Mouse (Mus musculus): ENCODE measurements around the gene Plod3. TPM values are rescaled to one million over a fixed set of nuclear protein-coding genes. Genes with fewer than 3 reads are reported as not detected.

Gene Plod3
- polyA plus RNA-seq, 1 experiment, result 1.8 TPM

GRCm38 (mm10) chr5:136989801-136990200 is 3.0 kb downstream of the Plod3 start:
- H3K9me3 ChIP-seq (ENCODE audit: control insufficient read depth, low read length), result no peaks in the 10 kb centered on the region
- H3K36me3 ChIP-seq (ENCODE audit: control insufficient read depth), result peaks cover 62% of the 10 kb centered on the region
- H3K27me3 ChIP-seq (ENCODE audit: control insufficient read depth), result no peaks in the 10 kb centered on the region
- TF ChIP-seq GATA1 (IDR thresholded peaks at IDR 0.05; ENCODE audit: low read length) (no peak), TAL1 (IDR thresholded peaks at IDR 0.05; ENCODE audit: low read length) (no peak)
- H3K4me3 ChIP-seq (replicated peaks), result no peak overlapping the region
- peaks cover 38% of the 10 kb centered on the region for H3K4me1 ChIP-seq (ENCODE audit: control insufficient read depth)

GRCm38 (mm10) chr5:136999449-136999848 is 12.6 kb downstream of the Plod3 start:
- Histone ChIP-seq H3K36me3 (ENCODE audit: control insufficient read depth) (peaks cover 16% of the 10 kb centered on the region), H3K4me3 (replicated peaks) (no peak overlapping the region), H3K9me3 (ENCODE audit: control insufficient read depth, low read length) (no peaks in the 10 kb centered on the region), H3K4me1 (ENCODE audit: control insufficient read depth) (peaks cover 18% of the 10 kb centered on the region), H3K27me3 (ENCODE audit: control insufficient read depth) (no peaks in the 10 kb centered on the region)
- TF ChIP-seq GATA1 (IDR thresholded peaks at IDR 0.05; ENCODE audit: low read length) (no peak), TAL1 (IDR thresholded peaks at IDR 0.05; ENCODE audit: low read length) (no peak)

GRCm38 (mm10) chr5:137000612-137001011 is 13.8 kb downstream of the Plod3 start:
- TF ChIP-seq TAL1 (IDR thresholded peaks at IDR 0.05; ENCODE audit: low read length) (no peak), GATA1 (IDR thresholded peaks at IDR 0.05; ENCODE audit: low read length) (no peak)
- Histone ChIP-seq H3K4me1 (ENCODE audit: control insufficient read depth) (peaks cover 18% of the 10 kb centered on the region), H3K36me3 (ENCODE audit: control insufficient read depth) (peaks cover 5% of the 10 kb centered on the region), H3K4me3 (replicated peaks) (no peak overlapping the region), H3K9me3 (ENCODE audit: control insufficient read depth, low read length) (no peaks in the 10 kb centered on the region), H3K27me3 (ENCODE audit: control insufficient read depth) (no peaks in the 10 kb centered on the region)

- no peaks in the 10 kb centered on the region for H3K9me3 ChIP-seq (ENCODE audit: control insufficient read depth, low read length)
Observed at GRCm38 (mm10) chr5:137007276-137007675, 20.5 kb downstream of the Plod3 start.

GRCm38 (mm10) chr5:137009988-137010387 is 23.2 kb downstream of the Plod3 start:
- peaks cover 16% of the 10 kb centered on the region for H3K27me3 ChIP-seq (ENCODE audit: control insufficient read depth)
- H3K9me3 ChIP-seq (ENCODE audit: control insufficient read depth, low read length), result peaks cover 4% of the 10 kb centered on the region
- H3K4me1 ChIP-seq (ENCODE audit: control insufficient read depth), result no peaks in the 10 kb centered on the region
- TF ChIP-seq GATA1 (IDR thresholded peaks at IDR 0.05; ENCODE audit: low read length), result no peak
- H3K4me3 ChIP-seq (replicated peaks), result no peak overlapping the region
- no peaks in the 10 kb centered on the region for H3K36me3 ChIP-seq (ENCODE audit: control insufficient read depth)

More at GRCm38 (mm10) chr5:137007276-137007675, 20.5 kb downstream of the Plod3 start:
- Histone ChIP-seq H3K4me1 (ENCODE audit: control insufficient read depth) (no peaks in the 10 kb centered on the region), H3K4me3 (replicated peaks) (no peak overlapping the region), H3K27me3 (ENCODE audit: control insufficient read depth) (peaks cover 16% of the 10 kb centered on the region), H3K36me3 (ENCODE audit: control insufficient read depth) (no peaks in the 10 kb centered on the region)
- no peak for TF ChIP-seq GATA1 (IDR thresholded peaks at IDR 0.05; ENCODE audit: low read length)
- no peak for TF ChIP-seq TAL1 (IDR thresholded peaks at IDR 0.05; ENCODE audit: low read length)

GRCm38 (mm10) chr5:137012401-137012950 is 25.7 kb downstream of the Plod3 start:
- H3K9me3 ChIP-seq (ENCODE audit: control insufficient read depth, low read length), result peaks cover 9% of the 10 kb centered on the region
- H3K36me3 ChIP-seq (ENCODE audit: control insufficient read depth), result no peaks in the 10 kb centered on the region
- no peak overlapping the region for H3K4me3 ChIP-seq (replicated peaks)
- H3K4me1 ChIP-seq (ENCODE audit: control insufficient read depth), result no peaks in the 10 kb centered on the region
- TF ChIP-seq TAL1 (IDR thresholded peaks at IDR 0.05; ENCODE audit: low read length) (no peak), GATA1 (IDR thresholded peaks at IDR 0.05; ENCODE audit: low read length) (no peak)
- H3K27me3 ChIP-seq (ENCODE audit: control insufficient read depth), result peaks cover 13% of the 10 kb centered on the region

- no peaks in the 10 kb centered on the region for H3K4me1 ChIP-seq (ENCODE audit: control insufficient read depth)
- H3K27me3 ChIP-seq (ENCODE audit: control insufficient read depth), result 0 out of 2 replicates have a peak, but pooled peaks cover 3% of the 10 kb centered on the region
- no peak overlapping the region for H3K4me3 ChIP-seq (replicated peaks)
- peaks cover 9% of the 10 kb centered on the region for H3K9me3 ChIP-seq (ENCODE audit: control insufficient read depth, low read length)
- H3K36me3 ChIP-seq (ENCODE audit: control insufficient read depth), result no peaks in the 10 kb centered on the region
- TF ChIP-seq GATA1 (IDR thresholded peaks at IDR 0.05; ENCODE audit: low read length) (no peak), TAL1 (IDR thresholded peaks at IDR 0.05; ENCODE audit: low read length) (no peak)
Observed at GRCm38 (mm10) chr5:137015913-137016312, 29.1 kb downstream of the Plod3 start.

- Histone ChIP-seq H3K4me3 (replicated peaks) (no peak overlapping the region), H3K36me3 (ENCODE audit: control insufficient read depth) (no peaks in the 10 kb centered on the region), H3K9me3 (ENCODE audit: control insufficient read depth, low read length) (peaks cover 3% of the 10 kb centered on the region), H3K4me1 (ENCODE audit: control insufficient read depth) (peaks cover 7% of the 10 kb centered on the region), H3K27me3 (ENCODE audit: control insufficient read depth) (peaks cover 75% of the 10 kb centered on the region)
- no peak for TF ChIP-seq TAL1 (IDR thresholded peaks at IDR 0.05; ENCODE audit: low read length)
- TF ChIP-seq GATA1 (IDR thresholded peaks at IDR 0.05; ENCODE audit: low read length), result no peak
Observed at GRCm38 (mm10) chr5:137024318-137024717, 37.5 kb downstream of the Plod3 start.

- peaks cover 84% of the 10 kb centered on the region for H3K27me3 ChIP-seq (ENCODE audit: control insufficient read depth)
- peaks cover 15% of the 10 kb centered on the region for H3K4me1 ChIP-seq (ENCODE audit: control insufficient read depth)
- no peak for TF ChIP-seq GATA1 (IDR thresholded peaks at IDR 0.05; ENCODE audit: low read length)
- TF ChIP-seq TAL1 (IDR thresholded peaks at IDR 0.05; ENCODE audit: low read length), result no peak
- no peak overlapping the region for H3K4me3 ChIP-seq (replicated peaks)
- H3K9me3 ChIP-seq (ENCODE audit: control insufficient read depth, low read length), result peaks cover 9% of the 10 kb centered on the region
- no peaks in the 10 kb centered on the region for H3K36me3 ChIP-seq (ENCODE audit: control insufficient read depth)
Observed at GRCm38 (mm10) chr5:137025132-137025531, 38.3 kb downstream of the Plod3 start.

GRCm38 (mm10) chr5:137026092-137026491 is 39.3 kb downstream of the Plod3 start, which contains the start of gene Vgf:
TSS of gene Vgf (plus strand) at chr5:137026392.
- H3K4me1 ChIP-seq (ENCODE audit: control insufficient read depth), result peaks cover 25% of the 10 kb centered on the region
- peaks cover 17% of the 10 kb centered on the region for H3K9me3 ChIP-seq (ENCODE audit: control insufficient read depth, low read length)
- no peak for TF ChIP-seq GATA1 (IDR thresholded peaks at IDR 0.05; ENCODE audit: low read length)
- H3K36me3 ChIP-seq (ENCODE audit: control insufficient read depth), result no peaks in the 10 kb centered on the region
- H3K27me3 ChIP-seq (ENCODE audit: control insufficient read depth), result peaks cover 89% of the 10 kb centered on the region
- no peak within 1 kb of the TSS for H3K4me3 ChIP-seq (replicated peaks)
